Mouse (Mus musculus) MEL (cell line): ENCODE measurements around the gene Pemt. TPM values are rescaled to one million over a fixed set of nuclear protein-coding genes. Genes with fewer than 3 reads are reported as not detected.

ENCODE experiments used
- DNase-seq: peaks from one replicate; pipeline ENCODE4 v3.0.0; 2011; ENCODE audit warnings: low read depth, low spot score
- H3K27ac ChIP-seq: 2 replicates; pipeline ENCODE4 v1.5.1; 2012; ENCODE audit warnings: low read depth, mild to moderate bottlenecking, control low read depth, low read length, moderate library complexity; ENCODE audit not compliant: control insufficient read depth
- H3K27me3 ChIP-seq, 2 experiments: fragments of 150-350 bp in 1 of 2; sonication (generic) in 1 of 2; 2 replicates each; pipeline ENCODE4 v1.6.1; 2012; ENCODE audit warnings: low read length in 2 of 2, mild to moderate bottlenecking in 2 of 2, improper control_type of control experiment in 1 of 2, moderate library complexity in 1 of 2; ENCODE audit not compliant: insufficient read depth in 2 of 2, control insufficient read depth in 1 of 2
- H3K36me3 ChIP-seq, 2 experiments: 2 replicates each; pipeline ENCODE4 v1.6.1; 2012 to 2014; ENCODE audit warnings: low read length in 2 of 2, improper control_type of control experiment in 1 of 2, inconsistent platforms in 1 of 2, mild to moderate bottlenecking in 1 of 2; ENCODE audit not compliant: insufficient read depth in 2 of 2, control insufficient read depth in 1 of 2
- H3K4me1 ChIP-seq, 2 experiments: fragments of 150-350 bp in 1 of 2; sonication (generic) in 1 of 2; 2 replicates each; pipeline ENCODE4 v1.6.1; 2012; ENCODE audit warnings: low read length in 2 of 2, improper control_type of control experiment in 1 of 2, mild to moderate bottlenecking in 1 of 2; ENCODE audit not compliant: insufficient read depth in 2 of 2, control insufficient read depth in 1 of 2
- H3K4me3 ChIP-seq, 2 experiments: fragments of 150-350 bp in 1 of 2; sonication (generic) in 1 of 2; 2 replicates each; pipeline ENCODE4 v1.5.1; 2012; ENCODE audit warnings: low read depth in 2 of 2, low read length in 2 of 2, mild to moderate bottlenecking in 2 of 2, moderate library complexity in 2 of 2, control low read depth in 1 of 2, improper control_type of control experiment in 1 of 2; ENCODE audit not compliant: control insufficient read depth in 1 of 2, insufficient read depth in 1 of 2
- H3K79me2 ChIP-seq: 2 replicates; pipeline ENCODE4 v1.6.1; 2012; ENCODE audit warnings: mild to moderate bottlenecking, low read length, moderate library complexity; ENCODE audit not compliant: control insufficient read depth, poor library complexity, insufficient read depth
- H3K9ac ChIP-seq: 2 replicates; pipeline ENCODE4 v1.6.1; 2012; ENCODE audit warnings: low read depth, mild to moderate bottlenecking, control low read depth, low read length, moderate library complexity; ENCODE audit not compliant: control insufficient read depth, poor library complexity, severe bottlenecking
- H3K9me3 ChIP-seq: fragments of 150-350 bp; sonication (generic); replicated peaks from 2 replicates; pipeline ENCODE4 v1.6.1; 2012; ENCODE audit warnings: mild to moderate bottlenecking, low read length, improper control_type of control experiment, moderate library complexity; ENCODE audit not compliant: insufficient read depth
- CHD1 ChIP-seq: IDR thresholded peaks from 2 replicates; pipeline ENCODE4 v1.6.1; 2012; ENCODE audit warnings: low read depth, mild to moderate bottlenecking, inconsistent platforms, low read length, improper control_type of control experiment
- E2F4 ChIP-seq: IDR thresholded peaks from 2 replicates; pipeline ENCODE4 v1.6.1; 2011; ENCODE audit warnings: low read depth, low read length, improper control_type of control experiment, borderline replicate concordance
- ELF1 ChIP-seq: IDR thresholded peaks from 2 replicates; pipeline ENCODE4 v1.6.1; 2014; ENCODE audit warnings: low read depth, mild to moderate bottlenecking, inconsistent platforms, low read length, improper control_type of control experiment, moderate library complexity
- EP300 ChIP-seq, 2 experiments: IDR thresholded peaks; 2 replicates each; pipeline ENCODE4 v1.6.1; 2011; ENCODE audit warnings: improper control_type of control experiment in 2 of 2, low read length in 2 of 2, low read depth in 1 of 2, mild to moderate bottlenecking in 1 of 2
- ETS1 ChIP-seq: IDR thresholded peaks from 2 replicates; pipeline ENCODE4 v1.6.1; 2012; ENCODE audit warnings: low read depth, mild to moderate bottlenecking, inconsistent platforms, low read length, improper control_type of control experiment, moderate library complexity
- GABPA ChIP-seq: IDR thresholded peaks from 2 replicates; pipeline ENCODE4 v1.6.1; 2012; ENCODE audit warnings: low read depth, mild to moderate bottlenecking, inconsistent platforms, low read length, improper control_type of control experiment, moderate library complexity
- KAT2A ChIP-seq: conservative IDR thresholded peaks from 2 replicates; pipeline ENCODE4 v1.6.1; 2012; ENCODE audit warnings: low read depth, low read length, improper control_type of control experiment, inconsistent platforms
- MAZ ChIP-seq: IDR thresholded peaks from 2 replicates; pipeline ENCODE4 v1.6.1; 2012; ENCODE audit warnings: low read depth, mild to moderate bottlenecking, inconsistent platforms, low read length, improper control_type of control experiment
- MXI1 ChIP-seq: IDR thresholded peaks from 2 replicates; pipeline ENCODE4 v1.6.1; 2011; ENCODE audit warnings: mild to moderate bottlenecking, low read depth, low read length, improper control_type of control experiment
- POLR2A ChIP-seq, 2 experiments: IDR thresholded peaks; 2 replicates each; pipeline ENCODE4 v1.6.1; 2011 to 2012; ENCODE audit warnings: low read length in 2 of 2, mild to moderate bottlenecking in 2 of 2, control low read depth in 1 of 2, improper control_type of control experiment in 1 of 2, low read depth in 1 of 2, moderate library complexity in 1 of 2; ENCODE audit not compliant: control insufficient read depth in 1 of 2, insufficient read depth in 1 of 2, poor library complexity in 1 of 2
- RCOR1 ChIP-seq: IDR thresholded peaks from 2 replicates; pipeline ENCODE4 v1.6.1; 2012; ENCODE audit warnings: low read depth, mild to moderate bottlenecking, inconsistent platforms, low read length, improper control_type of control experiment
- SIN3A ChIP-seq: IDR thresholded peaks from 2 replicates; pipeline ENCODE4 v1.6.1; 2012; ENCODE audit warnings: low read length, improper control_type of control experiment, inconsistent platforms
- TCF12 ChIP-seq: IDR thresholded peaks from 2 replicates; pipeline ENCODE4 v1.6.1; 2014; ENCODE audit warnings: low read depth, mild to moderate bottlenecking, inconsistent platforms, low read length, improper control_type of control experiment, moderate library complexity
- UBTF ChIP-seq: IDR thresholded peaks from 2 replicates; pipeline ENCODE4 v1.6.1; 2012; ENCODE audit warnings: low read depth, mild to moderate bottlenecking, inconsistent platforms, low read length, improper control_type of control experiment, moderate library complexity, borderline replicate concordance; ENCODE audit not compliant: insufficient read depth
- USF2 ChIP-seq, 2 experiments: IDR thresholded peaks; 2 replicates each; pipeline ENCODE4 v1.6.1; 2011 to 2012; ENCODE audit warnings: improper control_type of control experiment in 2 of 2, low read length in 2 of 2, borderline replicate concordance in 1 of 2, inconsistent platforms in 1 of 2, low read depth in 1 of 2, mild to moderate bottlenecking in 1 of 2; ENCODE audit not compliant: insufficient read depth in 1 of 2
- ZC3H11A ChIP-seq: IDR thresholded peaks from 2 replicates; pipeline ENCODE4 v1.6.1; 2012; ENCODE audit warnings: low read depth, mild to moderate bottlenecking, inconsistent platforms, low read length, improper control_type of control experiment
- ZKSCAN1 ChIP-seq: IDR thresholded peaks from 2 replicates; pipeline ENCODE4 v1.6.1; 2012; ENCODE audit warnings: low read depth, mild to moderate bottlenecking, inconsistent platforms, low read length, improper control_type of control experiment, moderate library complexity
- ZNF384 ChIP-seq: IDR thresholded peaks from 2 replicates; pipeline ENCODE4 v1.6.1; 2012; ENCODE audit warnings: low read depth, mild to moderate bottlenecking, inconsistent platforms, low read length, improper control_type of control experiment
- polyA plus RNA-seq, 2 experiments: library from polyadenylated mRNA; stranded (reverse) in 1 of 2; unstranded in 1 of 2; fragments of >175 nt in 1 of 2; fragments of >200 nt in 1 of 2; gene quantifications; 2 replicates each; pipeline versions ENCODE4 v1.2.1 to v1.2.4; 2012; ENCODE audit warnings: low replicate concordance in 2 of 2, low read depth in 1 of 2; ENCODE audit not compliant: insufficient read length in 2 of 2, insufficient read depth in 1 of 2, missing spikeins in 1 of 2
- total RNA-seq: library from RNA; depleted of rRNA; stranded (reverse); fragments of 300-350 nt; gene quantifications from 2 replicates; pipeline ENCODE4 v1.2.3, GENCODE M21; 2012

Pemt gene
- total and polyA plus RNA-seq, 3 experiments: 26.1 to 27.9 TPM; not detected in 1

- no peak for DNase-seq
- no peaks in the 10 kb centered on the region for H3K27me3 ChIP-seq
- H3K9me3 ChIP-seq: no peaks in the 10 kb centered on the region
- H3K4me1 ChIP-seq: no peaks in the 10 kb centered on the region
- no peak overlapping the region for H3K27ac ChIP-seq
- no peaks in the 10 kb centered on the region for H3K36me3 ChIP-seq
- H3K4me3 ChIP-seq: no peak overlapping the region
- no peak for TF ChIP-seq SIN3A
- TF ChIP-seq GABPA: no peak
- no peak for TF ChIP-seq RCOR1
- TF ChIP-seq USF2 (IDR thresholded peaks at IDR 0.05; ENCODE audit: borderline replicate concordance in 1 of 2, insufficient read depth in 1 of 2, low read depth in 1 of 2, low read length in 2 of 2): no peak
- TF ChIP-seq EP300 (IDR thresholded peaks at IDR 0.05; ENCODE audit: low read depth in 1 of 2, low read length in 2 of 2): no peak
- no peak for TF ChIP-seq POLR2A (IDR thresholded peaks at IDR 0.05; ENCODE audit: control insufficient read depth in 1 of 2, insufficient read depth in 1 of 2, low read depth in 1 of 2, low read length in 2 of 2, poor library complexity in 1 of 2)
- H3K79me2 ChIP-seq: no peaks in the 10 kb centered on the region
- no peak overlapping the region for H3K9ac ChIP-seq
These were observed 41.6 kb downstream of the Pemt start for GRCm38 (mm10) chr11:60004716-60005115.

- no peak for TF ChIP-seq CHD1
- TF ChIP-seq E2F4: no peak
- TF ChIP-seq KAT2A: no peak
- no peak for TF ChIP-seq ZKSCAN1
- TF ChIP-seq TCF12: no peak
- TF ChIP-seq ETS1: no peak
- no peak for TF ChIP-seq MXI1
- Histone ChIP-seq H3K79me2 (no peaks in the 10 kb centered on the region), H3K4me3 (no peak overlapping the region), H3K36me3 (no peaks in the 10 kb centered on the region), H3K4me1 (no peaks in the 10 kb centered on the region), H3K9me3 (no peaks in the 10 kb centered on the region), H3K27ac (no peak overlapping the region), H3K9ac (no peak overlapping the region), H3K27me3 (no peaks in the 10 kb centered on the region)
- no peak for DNase-seq
These were observed 42.5 kb downstream of the Pemt start for GRCm38 (mm10) chr11:60003811-60004210.

- no peaks in the 10 kb centered on the region for H3K4me1 ChIP-seq
- TF ChIP-seq ZC3H11A: no peak
- no peak for TF ChIP-seq ELF1
- no peak for TF ChIP-seq ZNF384
- no peak for TF ChIP-seq KAT2A
- no peak for TF ChIP-seq EP300 (IDR thresholded peaks at IDR 0.05; ENCODE audit: low read depth in 1 of 2, low read length in 2 of 2)
- TF ChIP-seq MAZ: no peak
- no peak for TF ChIP-seq UBTF
These were observed 44.9 kb downstream of the Pemt start for GRCm38 (mm10) chr11:60001231-60001980.

More at GRCm38 (mm10) chr11:60001231-60001980, 44.9 kb downstream of the Pemt start:
- H3K9ac ChIP-seq: no peak overlapping the region
- no peak overlapping the region for H3K27ac ChIP-seq
- no peaks in the 10 kb centered on the region for H3K79me2 ChIP-seq
- H3K4me3 ChIP-seq: no peak overlapping the region
- H3K36me3 ChIP-seq: no peaks in the 10 kb centered on the region
- no peaks in the 10 kb centered on the region for H3K9me3 ChIP-seq
- H3K27me3 ChIP-seq: no peaks in the 10 kb centered on the region
- no peak for DNase-seq
